Mouse (Mus musculus): ENCODE measurements around the gene Ppp2r5b.
A peak's percentile ranks its signal among the peaks of the same experiment; 100 is the strongest.

DNA sequence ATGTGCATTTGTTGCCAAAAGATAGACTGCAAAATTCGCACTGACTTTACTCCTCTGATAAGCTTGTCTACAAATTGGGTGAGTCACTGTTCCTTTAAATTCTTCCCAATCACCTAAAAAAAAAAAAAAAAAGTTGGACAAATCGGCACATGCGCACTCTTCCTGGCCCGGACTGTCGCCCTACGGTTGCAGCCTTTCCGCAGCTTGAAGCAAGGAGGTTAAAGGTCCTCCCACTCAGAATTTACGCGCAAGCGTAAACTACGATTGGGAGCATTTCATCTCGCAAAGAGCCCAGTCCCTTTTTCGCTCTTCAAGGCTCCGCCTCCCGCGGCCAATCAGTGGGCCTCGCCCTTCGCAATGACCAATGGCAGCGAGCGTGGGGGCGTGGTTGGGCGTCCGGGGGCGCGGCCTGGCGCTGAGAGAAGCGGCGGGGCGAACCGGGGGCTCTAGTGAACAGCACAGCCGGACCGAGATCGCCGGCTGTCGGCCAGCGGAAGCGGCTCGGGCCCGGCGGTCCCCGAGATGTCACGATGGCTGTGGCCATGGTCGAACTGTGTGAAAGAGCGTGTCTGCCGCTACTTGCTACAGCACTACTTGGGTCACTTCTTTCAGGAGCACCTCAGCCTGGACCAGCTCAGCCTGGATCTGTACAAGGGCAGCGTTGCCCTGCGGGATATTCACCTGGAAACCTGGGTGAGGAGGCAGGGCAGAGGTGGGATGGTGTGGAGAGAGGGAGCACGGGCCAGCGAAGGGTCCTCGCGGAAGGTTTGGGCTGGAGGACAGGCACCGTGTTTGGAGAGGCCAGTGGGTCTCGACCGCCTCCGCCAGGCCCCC is 5.8 kb upstream of the Ppp2r5b start, which contains the start of gene Atg2a:
- TF ChIP-seq CTCF (IDR thresholded peaks at IDR 0.05; ENCODE audit: borderline replicate concordance, insufficient read depth, low read depth, low read length) (no peak), POLR2A (IDR thresholded peaks at IDR 0.05; ENCODE audit: borderline replicate concordance, insufficient read depth, low read length) (peak; percentile 68; the same call in 1 of the 2 replicates)
